Mouse (Mus musculus) thymus, adult 2 months (tissue): ENCODE data around the gene Acaca.

Experiments used
- CTCF ChIP-seq: fragments of 200-500 bp; IDR thresholded peaks from 2 replicates; pipeline ENCODE4 v1.5.1; 2012; ENCODE audit warnings: mild to moderate bottlenecking, control low read depth, low read length, moderate library complexity, borderline replicate concordance; ENCODE audit not compliant: control insufficient read depth, poor library complexity, insufficient read depth; ENCODE audit errors: extremely low read depth
- POLR2A ChIP-seq: fragments of 200-500 bp; IDR thresholded peaks from 2 replicates; pipeline ENCODE4 v1.6.1; 2012; ENCODE audit warnings: mild to moderate bottlenecking, low read length, control low read depth, moderate library complexity; ENCODE audit not compliant: control insufficient read depth, poor library complexity, insufficient read depth; ENCODE audit errors: extremely low read depth

- TF ChIP-seq CTCF (no peak), POLR2A (no peak)
These were observed 300.1 kb downstream of the Acaca start for GRCm38 (mm10) chr11:84429581-84429980.
